Mouse (Mus musculus) forebrain, embryonic 13.5 days (tissue): ENCODE data around the gene Eya2. TPM values are rescaled to one million over a fixed set of nuclear protein-coding genes. Genes with fewer than 3 reads are reported as not detected.
"Not testable (repeated sequence)": the region's sequence is repeated elsewhere in the genome, so short reads cannot be mapped to it uniquely, and the experiment has no call there.

ENCODE experiments used
- ATAC-seq: fragments of 200-750 bp; cut with Nextera tagmentation; 2 replicates; pipeline ENCODE4 v1.8.0; 2017
- H3K27ac ChIP-seq: fragments of 300-500 bp; sonication (generic); 2 replicates; pipeline ENCODE4 v1.5.1; 2015; ENCODE audit warnings: inconsistent platforms, mild to moderate bottlenecking, moderate library complexity
- H3K27me3 ChIP-seq: fragments of 300-500 bp; sonication (generic); 2 replicates; pipeline ENCODE4 v1.6.1; 2015; ENCODE audit warnings: mild to moderate bottlenecking, inconsistent platforms
- H3K36me3 ChIP-seq: fragments of 300-500 bp; sonication (generic); 2 replicates; pipeline ENCODE4 v1.6.1; 2015; ENCODE audit warnings: mild to moderate bottlenecking, inconsistent platforms; ENCODE audit not compliant: poor library complexity, severe bottlenecking
- H3K4me1 ChIP-seq: fragments of 300-500 bp; sonication (generic); 2 replicates; pipeline ENCODE4 v1.6.1; 2015; ENCODE audit warnings: inconsistent platforms
- H3K4me2 ChIP-seq: fragments of 300-500 bp; sonication (generic); 2 replicates; pipeline ENCODE4 v1.6.1; 2015; ENCODE audit warnings: inconsistent platforms, mild to moderate bottlenecking, moderate library complexity
- H3K4me3 ChIP-seq: fragments of 300-500 bp; sonication (generic); 2 replicates; pipeline ENCODE4 v1.5.1; 2015; ENCODE audit warnings: mild to moderate bottlenecking, inconsistent platforms
- H3K9ac ChIP-seq: fragments of 300-500 bp; sonication (generic); 2 replicates; pipeline ENCODE4 v1.6.1; 2015; ENCODE audit warnings: mild to moderate bottlenecking, inconsistent platforms
- H3K9me3 ChIP-seq: fragments of 300-500 bp; sonication (generic); replicated peaks from 2 replicates; pipeline ENCODE4 v1.6.1; 2016; ENCODE audit warnings: inconsistent platforms
- WGBS: fragments of 180-500 bp; shearing (Covaris S2); methylation state at CpG from one replicate; pipeline ENCODE4 v1.1.7; 2015; 5-methylcytosine and 5-hydroxymethylcytosine counted together
- polyA plus RNA-seq: library from polyadenylated mRNA; unstranded; fragments of >200 nt; fragmentation: Nextera tagmentation; extraction: Ambion mirVana; gene quantifications from 2 replicates; pipeline ENCODE4 v1.2.1, GENCODE M21; 2015

Gene Eya2
- 2.5 and 4.3 TPM in 2 replicates for polyA plus RNA-seq

- under 1% methylated on average over 81 of the region's 83 CpGs for WGBS
- no peaks in the 10 kb centered on the region for H3K36me3 ChIP-seq
- peak within 1 kb of the TSS; percentile 57 for H3K4me3 ChIP-seq
- peak within 1 kb of the TSS; percentile 68 for H3K9ac ChIP-seq
- H3K9me3 ChIP-seq: no peaks in the 10 kb centered on the region
- H3K4me2 ChIP-seq: peak within 1 kb of the TSS; percentile 95
- peaks cover 53% of the 10 kb centered on the region for H3K27me3 ChIP-seq
- no peak within 1 kb of the TSS for H3K27ac ChIP-seq
- peak; percentile 48; the same call in 1 of the 2 replicates for ATAC-seq
- H3K4me1 ChIP-seq: peaks cover 16% of the 10 kb centered on the region
These were observed at the start of gene Eya2 for GRCm38 (mm10) chr2:165594907-165595675. Gene Eya2 (plus strand): TSS chr2:165595032.

DNA sequence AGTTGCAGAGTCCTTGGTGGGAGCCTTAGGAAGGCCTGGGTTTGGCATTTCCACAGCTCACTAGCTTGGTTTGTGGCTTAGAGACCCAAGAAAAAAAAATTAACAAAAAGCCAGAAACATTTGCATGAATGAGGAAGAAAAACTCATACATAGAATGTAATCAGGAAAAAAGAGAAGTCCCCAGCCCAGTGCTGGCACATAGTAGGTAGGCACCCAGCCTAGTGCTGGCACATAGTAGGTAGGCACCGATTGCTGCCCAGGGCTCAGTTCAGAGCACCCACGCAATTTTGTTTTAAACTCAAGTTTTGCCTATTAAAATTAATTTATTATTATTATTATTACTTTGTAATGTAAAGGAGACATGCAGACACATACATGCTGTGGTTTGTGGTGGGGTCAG lies 49.1 kb upstream of the Eya2 start:
- Histone ChIP-seq H3K4me1 (peaks cover 34% of the 10 kb centered on the region), H3K36me3 (no peaks in the 10 kb centered on the region), H3K4me3 (no peak overlapping the region), H3K27me3 (no peaks in the 10 kb centered on the region; the same call in 1 of the 2 replicates), H3K9me3 (no peaks in the 10 kb centered on the region), H3K4me2 (no peak overlapping the region), H3K9ac (no peak overlapping the region), H3K27ac (no peak overlapping the region)
- 96% methylated on average over 2 of the region's 2 CpGs for WGBS
- no peak for ATAC-seq

DNA sequence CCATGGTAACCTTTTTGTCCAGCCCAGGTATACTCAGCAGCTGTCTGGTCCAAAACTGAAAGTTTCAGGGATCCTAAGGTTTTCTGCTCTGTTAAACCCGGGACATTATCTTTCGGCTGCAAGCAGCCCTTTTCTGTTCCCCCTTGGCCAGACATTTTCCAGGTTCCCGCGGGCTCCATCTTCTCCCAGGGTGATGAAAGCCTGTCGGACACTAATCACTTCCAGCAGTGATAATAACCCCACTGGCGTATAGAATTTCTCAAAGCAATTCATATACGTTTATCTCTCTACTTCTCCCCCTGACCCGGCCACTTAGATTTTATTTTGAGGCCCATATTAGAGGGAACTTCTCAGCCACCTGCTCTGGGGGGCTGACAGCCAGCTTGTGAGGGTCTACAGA lies 48.5 kb upstream of the Eya2 start:
- WGBS: 52% methylated on average over 8 of the region's 8 CpGs
- Histone ChIP-seq H3K9me3 (no peaks in the 10 kb centered on the region), H3K27me3 (no peaks in the 10 kb centered on the region; the same call in 1 of the 2 replicates), H3K4me1 (peaks cover 34% of the 10 kb centered on the region), H3K4me2 (no peak overlapping the region), H3K4me3 (no peak overlapping the region), H3K36me3 (no peaks in the 10 kb centered on the region), H3K9ac (no peak overlapping the region), H3K27ac (no peak overlapping the region)
- no peak for ATAC-seq

- ATAC-seq: no peak
These were observed 47.4 kb upstream of the Eya2 start for GRCm38 (mm10) chr2:165547410-165547809.

GRCm38 (mm10) chr2:165548627-165549026 lies 46.2 kb upstream of the Eya2 start:
- Histone ChIP-seq H3K4me3 (no peak overlapping the region), H3K36me3 (no peaks in the 10 kb centered on the region), H3K9ac (no peak overlapping the region), H3K4me2 (no peak overlapping the region), H3K4me1 (peaks cover 20% of the 10 kb centered on the region), H3K27ac (no peak overlapping the region), H3K27me3 (no peaks in the 10 kb centered on the region), H3K9me3 (no peaks in the 10 kb centered on the region)
- no peak for ATAC-seq
- 41% methylated on average over 6 of the region's 6 CpGs for WGBS

More at GRCm38 (mm10) chr2:165547410-165547809, 47.4 kb upstream of the Eya2 start:
- Histone ChIP-seq H3K4me3 (no peak overlapping the region), H3K4me2 (no peak overlapping the region), H3K27ac (no peak overlapping the region), H3K36me3 (no peaks in the 10 kb centered on the region), H3K9ac (no peak overlapping the region), H3K4me1 (peaks cover 32% of the 10 kb centered on the region), H3K27me3 (no peaks in the 10 kb centered on the region; the same call in 1 of the 2 replicates), H3K9me3 (no peaks in the 10 kb centered on the region)
- 60% methylated on average over 9 of the region's 9 CpGs for WGBS

DNA sequence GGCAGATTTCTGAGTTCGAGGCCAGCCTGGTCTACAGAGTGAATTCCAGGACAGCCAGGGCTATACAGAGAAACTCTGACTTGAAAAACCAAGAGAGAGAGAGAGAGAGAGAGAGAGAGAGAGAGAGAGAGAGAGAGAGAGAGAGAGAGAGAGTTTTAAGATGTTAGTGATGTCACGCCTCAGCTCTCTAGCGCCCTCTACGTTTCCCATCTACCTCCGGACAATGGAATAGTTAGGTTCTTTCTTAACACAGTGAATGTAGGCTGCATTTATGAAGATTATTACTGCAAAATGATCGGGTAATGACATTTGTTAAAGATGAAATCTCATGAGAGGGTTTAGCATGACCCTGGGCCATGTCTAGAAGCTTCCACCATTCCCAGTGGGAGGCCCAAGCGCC lies 44.4 kb upstream of the Eya2 start:
- H3K27me3 ChIP-seq, ATAC-seq, H3K36me3 ChIP-seq, H3K9ac ChIP-seq, H3K4me2 ChIP-seq, H3K9me3 ChIP-seq, H3K4me3 ChIP-seq, H3K27ac ChIP-seq: not testable (repeated sequence)
- 79% methylated on average over 7 of the region's 7 CpGs for WGBS
- H3K4me1 ChIP-seq: peaks cover 13% of the 10 kb centered on the region; the same call in 1 of the 2 replicates

- H3K36me3 ChIP-seq: no peaks in the 10 kb centered on the region
- H3K9me3 ChIP-seq: no peaks in the 10 kb centered on the region
- peaks cover 4% of the 10 kb centered on the region; the same call in 1 of the 2 replicates for H3K4me1 ChIP-seq
- H3K27me3 ChIP-seq: no peaks in the 10 kb centered on the region
- no peak overlapping the region for H3K9ac ChIP-seq
- 39% methylated on average over 9 of the region's 9 CpGs for WGBS
- no peak overlapping the region for H3K27ac ChIP-seq
- ATAC-seq: no peak
- no peak overlapping the region for H3K4me3 ChIP-seq
- no peak overlapping the region for H3K4me2 ChIP-seq
These were observed 40.8 kb upstream of the Eya2 start for GRCm38 (mm10) chr2:165554066-165554465.

DNA sequence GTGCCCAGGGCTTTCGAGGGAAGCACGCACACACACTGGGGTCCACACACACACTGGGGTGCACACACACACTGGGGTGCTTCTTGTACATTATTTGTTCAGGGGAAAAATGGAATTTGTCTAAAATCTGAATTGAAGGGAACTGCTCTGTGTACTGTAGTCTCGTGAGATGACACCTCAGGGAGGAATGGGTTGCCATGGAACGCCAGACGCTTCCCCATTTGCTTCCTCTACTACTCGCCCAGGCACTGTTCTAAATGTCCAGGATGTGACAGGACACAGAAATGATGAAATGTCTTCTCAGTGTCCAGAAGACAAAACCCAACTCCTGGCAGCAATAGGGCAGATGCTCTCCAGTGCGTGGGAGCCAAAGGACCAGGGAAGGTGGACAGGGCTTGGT lies 37.6 kb upstream of the Eya2 start:
- H3K4me3 ChIP-seq: no peak overlapping the region
- no peak overlapping the region for H3K4me2 ChIP-seq
- ATAC-seq: no peak
- no peaks in the 10 kb centered on the region for H3K36me3 ChIP-seq
- WGBS: 92% methylated on average over 7 of the region's 7 CpGs
- no peak overlapping the region for H3K9ac ChIP-seq
- no peaks in the 10 kb centered on the region for H3K27me3 ChIP-seq
- H3K4me1 ChIP-seq: peaks cover 5% of the 10 kb centered on the region; the same call in 1 of the 2 replicates
- H3K27ac ChIP-seq: no peak overlapping the region
- H3K9me3 ChIP-seq: no peaks in the 10 kb centered on the region

DNA sequence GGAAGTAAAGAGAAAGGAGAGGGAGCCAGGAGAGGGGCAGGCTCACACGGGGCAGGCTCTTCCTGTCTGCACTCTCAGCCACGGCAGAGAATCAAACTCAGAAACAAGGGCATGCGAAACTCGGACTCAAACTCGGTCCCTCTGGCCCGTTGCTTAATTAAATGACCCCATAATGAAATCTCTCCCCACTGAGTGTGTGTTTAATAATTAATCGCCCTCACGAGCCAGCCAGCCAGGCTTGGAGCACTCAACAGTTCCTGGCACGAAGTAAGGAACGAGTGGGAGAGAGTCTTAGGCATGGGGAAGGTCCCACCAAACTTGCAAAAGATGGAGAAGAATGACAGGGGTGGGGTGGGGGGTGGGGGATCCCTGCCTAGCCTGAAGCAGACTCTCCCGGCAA lies 35.9 kb upstream of the Eya2 start:
- Histone ChIP-seq H3K36me3 (no peaks in the 10 kb centered on the region), H3K4me1 (peaks cover 15% of the 10 kb centered on the region), H3K4me2 (no peak overlapping the region), H3K27ac (no peak overlapping the region), H3K9me3 (no peaks in the 10 kb centered on the region), H3K27me3 (peaks cover 9% of the 10 kb centered on the region), H3K4me3 (no peak overlapping the region), H3K9ac (no peak overlapping the region)
- 48% methylated on average over 11 of the region's 11 CpGs for WGBS
- ATAC-seq: no peak

DNA sequence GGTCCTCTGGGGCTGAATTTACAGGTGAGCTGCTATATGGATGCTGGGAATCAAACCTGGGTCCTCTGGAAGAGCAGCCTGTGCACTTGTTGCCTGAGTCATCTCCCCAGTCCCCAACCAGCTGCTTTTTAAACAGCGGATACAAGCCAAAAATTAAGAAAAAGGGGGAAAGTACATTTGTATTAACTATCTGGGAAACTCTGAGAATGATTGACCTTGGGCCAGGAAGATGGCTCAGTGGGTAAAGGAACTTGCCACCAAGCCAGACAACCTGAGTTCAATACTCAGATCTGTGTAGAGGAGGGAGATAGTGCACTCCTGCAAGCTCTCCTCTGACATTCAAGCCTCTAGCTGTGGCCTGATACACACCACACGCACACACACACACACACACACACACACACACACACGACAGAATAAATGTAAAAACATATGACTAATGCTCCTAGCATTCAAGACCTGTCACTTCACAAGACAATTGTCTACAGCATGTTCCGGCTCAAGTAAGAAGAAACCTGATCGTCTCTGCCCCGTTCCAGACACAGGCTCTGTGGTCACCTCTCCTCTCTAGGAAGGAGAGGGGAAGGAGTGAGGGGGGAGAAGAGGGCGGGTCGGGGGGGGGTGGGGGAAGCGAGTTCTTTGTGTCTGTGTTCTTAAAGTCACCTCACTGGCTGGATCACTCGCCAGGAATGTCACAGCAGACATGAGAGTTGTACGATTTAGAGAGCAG lies 35.2 kb upstream of the Eya2 start:
- 26% methylated on average over 11 of the region's 11 CpGs for WGBS
- Histone ChIP-seq H3K36me3 (no peaks in the 10 kb centered on the region), H3K4me2 (no peak overlapping the region), H3K27ac (no peak overlapping the region), H3K9me3 (no peaks in the 10 kb centered on the region), H3K4me1 (peaks cover 17% of the 10 kb centered on the region), H3K27me3 (peaks cover 13% of the 10 kb centered on the region), H3K9ac (no peak overlapping the region), H3K4me3 (no peak overlapping the region)
- ATAC-seq: no peak

- WGBS: 91% methylated on average over 6 of the region's 6 CpGs
- no peak overlapping the region for H3K4me2 ChIP-seq
- H3K4me1 ChIP-seq: peaks cover 17% of the 10 kb centered on the region
- H3K36me3 ChIP-seq: no peaks in the 10 kb centered on the region
- no peak for ATAC-seq
- no peak overlapping the region for H3K4me3 ChIP-seq
- H3K27me3 ChIP-seq: peaks cover 22% of the 10 kb centered on the region
- H3K27ac ChIP-seq: no peak overlapping the region
- no peaks in the 10 kb centered on the region for H3K9me3 ChIP-seq
- no peak overlapping the region for H3K9ac ChIP-seq
These were observed 33.0 kb upstream of the Eya2 start for GRCm38 (mm10) chr2:165561861-165562260.

DNA sequence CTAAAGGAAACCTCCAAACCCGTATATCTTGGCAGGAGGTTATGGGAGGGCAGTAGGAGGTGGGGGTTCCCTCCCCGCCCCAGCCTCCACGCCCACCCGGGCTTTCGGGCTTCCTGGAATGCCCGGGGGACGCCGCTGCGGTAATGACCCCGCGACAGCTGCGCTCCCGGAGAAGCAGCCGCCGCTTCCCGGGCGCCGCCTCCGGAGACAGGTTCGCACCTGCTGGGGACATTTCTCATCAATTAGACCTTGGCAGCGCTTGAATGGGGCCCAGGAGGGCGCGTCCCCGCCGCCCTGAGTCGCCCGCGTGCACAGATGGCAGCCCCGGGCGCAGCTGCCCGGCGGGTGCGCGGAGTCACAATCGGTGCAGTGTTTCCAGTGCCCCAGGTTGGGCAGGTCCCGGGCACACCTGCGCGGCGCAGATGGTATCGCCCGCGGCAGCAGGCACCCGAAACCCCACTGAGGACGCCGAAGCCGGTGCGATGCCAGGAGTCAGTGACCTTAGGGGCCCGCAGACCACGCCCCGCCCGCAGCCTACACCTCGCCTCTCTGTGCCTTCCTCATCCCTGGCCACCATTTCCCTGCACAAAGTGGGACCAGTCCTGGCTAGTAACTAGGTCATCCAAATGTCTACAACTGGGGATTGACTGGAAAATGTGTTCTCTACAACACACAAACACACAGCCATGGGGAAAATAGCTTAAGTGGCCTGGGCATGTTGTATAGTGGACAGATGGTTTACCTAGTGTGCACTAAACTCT lies 31.4 kb upstream of the Eya2 start:
- H3K27me3 ChIP-seq: peaks cover 22% of the 10 kb centered on the region
- under 1% methylated on average over 52 of the region's 52 CpGs for WGBS
- H3K4me2 ChIP-seq: peak overlapping the region; percentile 88
- peak; percentile 88 for ATAC-seq
- H3K27ac ChIP-seq: no peak overlapping the region
- peak overlapping the region; percentile 38 for H3K4me3 ChIP-seq
- H3K36me3 ChIP-seq: no peaks in the 10 kb centered on the region
- peaks cover 17% of the 10 kb centered on the region for H3K4me1 ChIP-seq
- H3K9ac ChIP-seq: peak overlapping the region; percentile 45
- no peaks in the 10 kb centered on the region for H3K9me3 ChIP-seq
